Mouse (Mus musculus): Measurements from ENCODE around the gene Rcsd1.

The Rcsd1 gene

DNA sequence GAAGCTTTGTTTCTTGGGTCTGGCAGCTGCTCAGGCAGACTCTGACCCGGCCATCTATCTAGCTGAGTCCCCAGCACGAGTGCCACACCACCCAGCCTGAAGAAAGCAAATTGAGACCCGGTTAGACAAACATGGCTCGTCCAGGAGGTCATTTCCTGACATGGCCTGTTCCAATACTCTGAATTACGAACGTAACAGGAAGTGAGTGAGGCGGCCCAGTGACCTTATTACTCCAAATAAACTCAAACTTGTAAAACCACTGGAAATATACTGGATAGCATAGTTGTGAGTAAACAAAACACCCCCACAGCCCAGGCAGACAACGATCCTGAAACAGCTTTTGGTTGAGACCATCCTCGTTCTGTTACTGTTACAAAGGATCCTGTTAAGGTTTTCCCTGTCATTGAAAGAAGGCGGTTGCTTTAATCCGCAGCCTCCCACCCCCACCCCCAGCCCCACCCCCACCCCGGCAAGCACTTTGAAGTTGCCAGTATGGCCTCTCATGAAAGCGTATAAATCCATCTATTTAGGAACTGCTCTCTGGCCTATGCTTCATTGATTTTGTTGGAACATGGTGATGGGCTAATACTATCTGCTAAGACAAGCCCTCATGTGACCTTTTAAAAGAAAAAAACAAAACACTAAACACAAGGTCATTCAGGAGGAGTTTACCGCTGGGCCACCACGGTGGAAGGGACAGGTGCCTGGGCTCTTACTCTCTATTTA lies 92.2 kb downstream of the Rcsd1 start:
- DNase-seq, result peak; percentile 58

- DNase-seq, result no peak
These were observed 92.9 kb downstream of the Rcsd1 start for GRCm38 (mm10) chr1:165616652-165617051.

DNA sequence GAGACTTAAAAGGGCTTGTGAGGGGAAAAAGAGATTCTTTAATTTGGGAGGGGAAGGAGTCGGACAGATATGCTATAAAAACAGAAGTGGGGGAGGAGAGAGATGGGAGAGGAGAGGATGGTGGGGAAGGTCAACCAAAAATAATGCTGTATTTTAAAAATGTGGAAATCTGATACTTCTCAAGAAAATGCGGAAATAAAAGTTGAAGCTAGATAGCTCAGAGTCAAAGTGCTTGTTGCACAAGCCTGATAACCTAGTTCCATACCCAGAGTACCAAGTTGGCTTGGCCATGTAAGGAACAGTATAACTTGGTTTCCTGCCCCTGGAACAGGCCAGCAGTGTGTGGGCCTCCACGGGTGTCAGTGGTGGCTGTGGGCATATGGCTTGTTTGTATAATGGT lies 94.8 kb downstream of the Rcsd1 start:
- no peak for DNase-seq

- DNase-seq, result no peak
These were observed 95.6 kb downstream of the Rcsd1 start for GRCm38 (mm10) chr1:165613926-165614325.

- DNase-seq, result no peak
These were observed 96.8 kb downstream of the Rcsd1 start for GRCm38 (mm10) chr1:165612714-165613113.

GRCm38 (mm10) chr1:165610321-165610999 lies 99.1 kb downstream of the Rcsd1 start:
- no peak for DNase-seq

- no peak for DNase-seq
These were observed 99.8 kb downstream of the Rcsd1 start for GRCm38 (mm10) chr1:165609495-165610320.

GRCm38 (mm10) chr1:165608904-165609303 lies 100.7 kb downstream of the Rcsd1 start:
- no peak for DNase-seq

GRCm38 (mm10) chr1:165605774-165606173 lies 103.8 kb downstream of the Rcsd1 start:
- no peak for DNase-seq

- DNase-seq, result no peak
These were observed 104.4 kb downstream of the Rcsd1 start for GRCm38 (mm10) chr1:165605108-165605507.

GRCm38 (mm10) chr1:165604203-165604602 lies 105.4 kb downstream of the Rcsd1 start:
- DNase-seq, result no peak

GRCm38 (mm10) chr1:165603218-165603617 lies 106.3 kb downstream of the Rcsd1 start:
- DNase-seq, result no peak

DNA sequence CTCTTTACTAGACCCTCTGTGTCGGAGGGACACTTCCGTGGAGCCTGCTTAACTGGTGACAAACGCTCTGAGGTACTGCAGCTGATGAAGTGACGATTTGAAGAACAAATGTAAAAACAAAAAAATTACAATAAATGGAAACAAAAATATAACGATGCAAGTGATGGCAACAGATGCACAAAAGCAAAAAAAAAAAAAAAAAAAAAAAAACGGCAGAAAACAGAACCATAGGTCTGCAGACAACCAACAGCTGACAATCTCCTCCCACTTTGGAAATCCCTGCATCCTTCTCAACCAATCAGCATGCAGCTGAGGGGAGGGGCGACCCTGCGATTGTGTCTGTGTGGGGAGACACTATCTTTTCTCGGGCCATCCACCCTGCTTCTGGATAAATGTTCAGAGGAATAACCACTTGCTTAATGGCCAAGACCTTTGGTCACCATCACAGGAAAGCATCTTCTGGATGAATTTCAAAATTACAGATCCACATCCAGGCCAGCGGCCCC lies 107.7 kb downstream of the Rcsd1 start:
- DNase-seq, result no peak
